In genomic region chr2:125781006-125781405, GRCm38 (mm10) we compare ENCODE assay signal across 10 mouse cellular contexts. TPM values are rescaled to one million over a fixed set of nuclear protein-coding genes. Genes with fewer than 3 reads are reported as not detected.
DNase-seq lines count a peak whose midpoint lies in the region; ATAC-seq and TF ChIP-seq lines count a peak whose summit lies in the region.
"Had no signal": no experiment of that assay in that cellular context is flagged by ENCODE, and none has a peak within 500 bp of the region (broad histone marks: within the 10 kb centered on the region; RNA-seq: fewer than 3 reads in every experiment).

No protein-coding gene starts in this region.

- no peaks in the 10 kb centered on the region for H3K27me3 ChIP-seq in cerebellum, adult 2 months (ENCODE audit: control insufficient read depth, insufficient read depth, low read length)
- no peaks in the 10 kb centered on the region for H3K27me3 ChIP-seq in intestine, embryonic 14.5 days (replicated peaks; ENCODE audit: control insufficient read depth, insufficient read depth, low read length)
- no peaks in the 10 kb centered on the region for H3K27me3 ChIP-seq in neural tube, embryonic 15.5 days (replicated peaks)

- no peak for TF ChIP-seq CTCF in cerebellum, adult 2 months (IDR thresholded peaks at IDR 0.05; ENCODE audit: borderline replicate concordance, insufficient read depth, low read depth, low read length)
- TF ChIP-seq CTCF in lung, adult 2 months (IDR thresholded peaks at IDR 0.05; ENCODE audit: insufficient read depth, low read length), result no peak

- no peak overlapping the region for H3K27ac ChIP-seq in cerebellum, adult 2 months (ENCODE audit: insufficient read depth, low read length)
- H3K27ac ChIP-seq in intestine, embryonic 14.5 days (ENCODE audit: low read depth), result no peak overlapping the region
- H3K27ac ChIP-seq in neural tube, embryonic 15.5 days (replicated peaks), result no peak overlapping the region

- no peak for ATAC-seq in intestine, embryonic 14.5 days (replicated peaks; ENCODE audit: low FRiP score, low TSS enrichment, low read depth)
- ATAC-seq in neural tube, embryonic 15.5 days (ENCODE audit: low FRiP score), result no peak

- no peak overlapping the region for H3K9ac ChIP-seq in intestine, embryonic 14.5 days (ENCODE audit: low read length)
- no peak overlapping the region for H3K9ac ChIP-seq in neural tube, embryonic 15.5 days (replicated peaks)

- TF ChIP-seq POLR2A in cerebellum, adult 2 months (IDR thresholded peaks at IDR 0.05; ENCODE audit: borderline replicate concordance, insufficient read depth, low read length), result no peak
- no peak for TF ChIP-seq POLR2A in lung, adult 2 months (IDR thresholded peaks at IDR 0.05; ENCODE audit: borderline replicate concordance, extremely low read depth, low read depth, low read length)

- H3K4me3 ChIP-seq in cerebellum, adult 2 months (replicated peaks; ENCODE audit: insufficient read depth, low read depth, low read length), result peak overlapping the region; percentile 24
- peak overlapping the region; percentile 59 for H3K4me3 ChIP-seq in lung, adult 2 months (replicated peaks; ENCODE audit: extremely low read depth, low read depth, low read length)
- 0 out of 2 replicates have a peak overlapping the region, but pooled peaks have one; percentile 87 for H3K4me3 ChIP-seq in intestine, embryonic 14.5 days (ENCODE audit: low read depth, low read length)
- peak overlapping the region; percentile 90; the same call in 1 of the 2 replicates for H3K4me3 ChIP-seq in neural tube, embryonic 15.5 days (replicated peaks)

- DNase-seq in cerebellum, adult 2 months, result no peak
- no peak for DNase-seq in cerebellum, adult 9-10 months
- DNase-seq in lung, adult 2 months, result no peak
- DNase-seq in lung, postnatal 25 days (ENCODE audit: low spot score), result no peak
- no peak for DNase-seq in intestine, embryonic 14.5 days (ENCODE audit: low spot score)
- no peak for DNase-seq in cerebellum, postnatal 25 days
- no peak for DNase-seq in thymus, postnatal 25 days
- DNase-seq: kidney, postnatal 25 days; thymus, postnatal 36 days had no signal

- 38% methylated on average over 2 of the region's 2 CpGs for WGBS in cerebellum, adult 2 months
- 18% methylated on average over 2 of the region's 2 CpGs for WGBS in lung, adult 2 months
- WGBS in intestine, embryonic 14.5 days, result 59% methylated on average over 2 of the region's 2 CpGs
- 77% methylated on average over 2 of the region's 2 CpGs for WGBS in neural tube, embryonic 15.5 days

- H3K4me1 ChIP-seq in cerebellum, adult 2 months (ENCODE audit: control insufficient read depth, insufficient read depth, low read length), result peaks cover 5% of the 10 kb centered on the region
- peaks cover 14% of the 10 kb centered on the region for H3K4me1 ChIP-seq in lung, adult 2 months (ENCODE audit: control insufficient read depth, insufficient read depth, low read length)
- peaks cover 21% of the 10 kb centered on the region for H3K4me1 ChIP-seq in intestine, embryonic 14.5 days (replicated peaks; ENCODE audit: control insufficient read depth, insufficient read depth, low read length)
- H3K4me1 ChIP-seq in neural tube, embryonic 15.5 days, result peaks cover 30% of the 10 kb centered on the region

- H3K9me3 ChIP-seq in intestine, embryonic 14.5 days (ENCODE audit: control insufficient read depth, low read length), result no peaks in the 10 kb centered on the region
- H3K9me3 ChIP-seq in neural tube, embryonic 15.5 days (replicated peaks), result no peaks in the 10 kb centered on the region

- no peaks in the 10 kb centered on the region; the same call in 1 of the 2 replicates for H3K36me3 ChIP-seq in intestine, embryonic 14.5 days (ENCODE audit: control insufficient read depth, insufficient read depth, low read length)
- no peaks in the 10 kb centered on the region for H3K36me3 ChIP-seq in neural tube, embryonic 15.5 days

- peak overlapping the region; percentile 84 for H3K4me2 ChIP-seq in intestine, embryonic 14.5 days (ENCODE audit: low read length)
- peak overlapping the region; percentile 67 for H3K4me2 ChIP-seq in neural tube, embryonic 15.5 days

RNA-seq across cellular contexts. Expression of gene Secisbp2l, which starts 1.7 kb away (rescaled TPM):
- polyA plus RNA-seq in cerebellum, adult 2 months (2012; rRNA removed), result 36.8 and 37.7 TPM in 2 replicates
- polyA plus RNA-seq in lung, adult 2 months (2012; rRNA removed), result 23.2 and 29.1 TPM in 2 replicates
- polyA plus RNA-seq in intestine, embryonic 14.5 days (2014; fragmentation: Nextera tagmentation; extraction: Ambion mirVana), result 18.5 and 20.7 TPM in 2 replicates
- polyA plus RNA-seq in neural tube, embryonic 15.5 days (2015; fragmentation: Nextera tagmentation; extraction: Ambion mirVana), result 23.0 and 26.1 TPM in 2 replicates

RNA-seq across cellular contexts. Expression of gene Shc4, which starts 57.1 kb away (rescaled TPM):
- polyA plus RNA-seq in cerebellum, adult 2 months (2012; rRNA removed), result 6.7 and 7.0 TPM in 2 replicates
- 0.34 and 0.51 TPM in 2 replicates for polyA plus RNA-seq in lung, adult 2 months (2012; rRNA removed)
- 2.5 and 2.6 TPM in 2 replicates for polyA plus RNA-seq in intestine, embryonic 14.5 days (2014; fragmentation: Nextera tagmentation; extraction: Ambion mirVana)
- 4.3 and 4.6 TPM in 2 replicates for polyA plus RNA-seq in neural tube, embryonic 15.5 days (2015; fragmentation: Nextera tagmentation; extraction: Ambion mirVana)

Comparison
In these comparisons a context has a peak if more than half of its experiments do, and no peak if none do; other contexts are left out.
1. H3K4me3 ChIP-seq: peak in every context shown above with its lines; median percentile 90 in neural tube, embryonic 15.5 days; 87 in intestine, embryonic 14.5 days; 59 in lung, adult 2 months; 24 in cerebellum, adult 2 months.